Mouse (Mus musculus) forelimb bud, embryonic 11.5 days (tissue): ENCODE measurements at regions not wholly inside any gene's neighbourhood (a gene's known extent, or its start where the extent isn't known, plus 50 kb on each side); places are given as distances from the start of the nearest gene placed in this dataset.
"Not testable (repeated sequence)": the region's sequence is repeated elsewhere in the genome, so short reads cannot be mapped to it uniquely, and the experiment has no call there.

Experiments
- DNase-seq: peaks from one replicate; pipeline ENCODE4 v3.0.0-alpha.2; 2012; ENCODE audit warnings: low read depth, low spot score

DNA sequence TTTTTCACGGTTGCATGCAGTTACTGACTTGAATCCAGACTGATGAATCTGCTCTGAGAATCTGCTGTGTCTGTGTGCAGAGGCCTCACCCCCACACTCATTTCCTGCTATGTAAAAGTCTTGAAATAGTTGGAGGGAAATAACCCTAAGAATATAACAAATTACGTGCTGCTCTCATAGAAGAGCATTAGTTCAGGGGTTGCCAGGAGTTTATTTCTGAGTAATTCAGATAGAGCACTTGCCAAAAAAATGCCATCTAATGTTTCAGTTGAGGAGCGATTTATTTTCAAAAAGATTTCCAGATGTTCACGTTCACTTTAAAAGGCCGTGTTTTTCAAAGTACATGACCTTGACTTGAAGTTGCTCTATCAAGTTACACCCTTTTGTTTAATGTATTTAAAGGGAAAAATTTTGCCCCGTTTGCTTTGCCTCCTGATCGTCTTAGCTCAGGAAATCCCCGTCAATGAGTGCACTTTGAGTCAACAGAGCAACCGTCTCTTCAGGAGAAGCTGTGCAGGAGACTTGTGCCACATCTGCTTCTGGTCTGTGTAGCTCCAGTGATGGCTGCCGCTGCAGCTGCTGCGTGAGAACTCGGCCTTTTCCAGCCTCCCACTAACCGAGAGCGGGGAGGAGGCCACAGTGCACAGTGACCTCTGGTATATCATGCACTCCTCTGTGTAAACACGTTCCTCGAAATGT is 50.9 kb upstream of the Sec61g start:
- peak; percentile 66 for DNase-seq

DNA sequence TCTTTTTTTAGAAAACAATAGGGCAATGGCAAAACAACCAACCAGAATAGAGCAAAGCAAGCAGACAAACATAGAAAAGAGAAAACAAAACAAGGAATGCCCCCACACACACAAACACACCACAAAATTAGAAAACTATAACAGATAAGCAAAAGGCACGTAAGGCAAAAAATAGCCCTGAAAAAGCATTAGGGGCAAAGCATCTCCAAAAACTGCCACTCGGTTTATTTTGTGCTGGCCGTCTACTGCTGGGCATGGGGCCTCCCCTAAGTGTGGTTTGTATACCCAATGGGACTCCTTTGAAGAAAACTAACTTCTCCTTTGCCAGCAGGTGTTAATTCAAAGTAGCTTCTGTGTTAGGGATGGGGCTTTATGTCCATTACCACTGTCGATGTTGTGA is 53.4 kb upstream of the Sec61g start:
- no peak for DNase-seq

DNA sequence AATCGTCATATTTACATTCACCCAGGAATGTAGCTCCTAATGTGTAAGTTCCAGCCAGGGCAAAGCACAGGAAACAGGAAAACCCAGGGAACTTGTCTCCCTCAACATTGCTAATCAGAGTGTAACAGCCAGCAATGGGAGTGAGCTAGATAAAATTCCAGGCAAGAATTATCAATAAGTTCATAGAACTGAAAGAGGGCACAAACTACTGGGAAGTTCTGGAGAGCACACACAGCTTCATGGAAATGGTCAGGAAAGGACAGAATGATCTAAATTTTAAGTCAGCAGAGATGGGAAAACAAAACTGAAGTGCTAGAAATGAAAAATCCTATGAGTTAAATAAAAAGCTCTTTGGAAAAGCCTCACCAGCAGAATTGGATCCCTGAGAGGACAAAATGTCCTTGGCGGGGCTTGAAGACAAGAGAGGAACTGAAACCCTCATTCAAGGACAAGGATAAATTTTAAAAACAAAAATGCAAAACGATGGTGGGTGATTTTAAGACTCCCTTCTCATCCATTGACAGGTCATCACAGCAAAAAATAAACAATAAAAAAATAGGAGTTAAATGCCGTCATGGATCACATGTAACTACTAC is 80.9 kb upstream of the Sec61g start:
- no peak for DNase-seq

DNA sequence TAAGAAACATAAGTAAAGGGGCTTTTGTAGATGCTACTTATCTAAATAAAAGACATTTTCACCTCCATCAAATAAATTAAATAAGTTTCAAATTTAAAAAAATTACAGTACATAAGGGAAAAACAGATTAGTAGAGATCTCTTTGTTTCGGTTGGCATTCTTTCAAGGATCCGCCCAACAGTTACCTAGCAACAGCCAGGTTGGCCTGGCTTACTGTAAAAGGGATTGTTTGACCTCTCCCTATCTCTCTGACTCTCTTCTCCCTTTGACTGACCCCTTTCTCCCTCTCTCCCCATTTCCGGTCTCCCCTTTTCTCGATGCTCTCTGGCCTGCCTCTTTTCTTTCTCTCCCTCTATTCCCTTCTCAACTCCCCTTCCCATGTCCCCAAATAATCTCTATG is 82.3 kb upstream of the Sec61g start:
- DNase-seq, result no peak

DNA sequence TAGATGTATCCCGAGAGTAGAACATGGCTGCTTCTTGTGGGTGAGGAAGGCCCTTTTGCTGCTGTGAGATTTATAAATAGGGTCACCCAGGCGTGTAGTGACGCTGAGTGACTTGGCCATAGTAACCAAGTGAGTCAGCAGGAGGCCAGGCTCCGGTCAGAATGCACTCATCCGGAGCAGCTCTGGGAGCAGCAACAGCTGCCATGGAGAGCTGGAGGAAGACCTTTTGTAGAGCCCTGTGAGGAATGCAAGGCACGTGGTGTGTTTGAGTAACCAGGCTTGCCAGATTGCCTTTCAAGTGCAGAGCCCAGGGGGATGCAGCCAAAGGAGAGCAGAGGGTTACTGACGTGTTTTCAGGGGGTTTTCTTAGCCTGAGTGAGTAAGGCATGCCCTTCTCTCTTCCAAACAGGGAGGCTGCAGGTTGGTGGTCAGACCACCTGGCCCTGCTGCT is 83.2 kb upstream of the Sec61g start:
- DNase-seq, result peak; percentile 76

DNA sequence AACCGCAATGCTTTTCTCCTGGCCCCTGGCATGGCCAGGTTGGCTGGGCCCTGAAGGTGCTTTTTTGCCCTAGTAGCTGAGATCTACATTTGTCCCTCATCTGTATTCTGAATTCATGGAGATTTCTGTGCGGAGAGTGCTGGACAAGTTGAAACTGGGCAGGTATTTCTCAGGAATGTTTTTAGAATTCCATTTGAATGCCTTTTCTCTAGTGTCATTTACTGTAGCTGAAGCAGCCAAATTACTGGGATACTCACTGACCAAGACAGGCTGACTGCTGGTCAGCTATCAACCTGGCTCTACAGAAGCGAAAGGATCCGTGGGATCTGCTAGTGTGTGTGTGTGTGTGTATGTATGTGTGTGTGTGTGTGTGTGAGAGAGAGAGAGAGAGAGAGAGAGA is 83.7 kb upstream of the Sec61g start:
- no peak for DNase-seq

DNA sequence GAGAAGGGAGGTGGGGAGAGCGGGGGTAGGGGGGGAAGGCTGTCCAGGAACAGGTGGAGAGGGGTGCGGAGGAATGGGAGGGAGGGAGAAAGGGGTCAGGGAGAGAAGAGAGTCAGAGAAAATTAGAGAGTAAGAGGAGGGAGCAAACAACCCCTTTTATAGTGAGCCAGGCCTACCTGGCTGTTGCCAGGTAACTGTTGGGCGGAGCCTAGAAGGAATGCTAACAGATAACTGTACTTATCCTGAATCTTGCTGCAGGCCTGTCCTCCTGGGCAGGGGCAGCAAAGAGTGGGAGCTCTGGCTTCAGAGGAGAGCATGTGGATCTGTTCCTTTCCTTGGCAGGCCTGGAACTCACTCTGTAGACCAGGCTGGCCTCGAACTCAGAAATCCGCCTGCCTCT is 84.5 kb upstream of the Sec61g start:
- no peak for DNase-seq

DNA sequence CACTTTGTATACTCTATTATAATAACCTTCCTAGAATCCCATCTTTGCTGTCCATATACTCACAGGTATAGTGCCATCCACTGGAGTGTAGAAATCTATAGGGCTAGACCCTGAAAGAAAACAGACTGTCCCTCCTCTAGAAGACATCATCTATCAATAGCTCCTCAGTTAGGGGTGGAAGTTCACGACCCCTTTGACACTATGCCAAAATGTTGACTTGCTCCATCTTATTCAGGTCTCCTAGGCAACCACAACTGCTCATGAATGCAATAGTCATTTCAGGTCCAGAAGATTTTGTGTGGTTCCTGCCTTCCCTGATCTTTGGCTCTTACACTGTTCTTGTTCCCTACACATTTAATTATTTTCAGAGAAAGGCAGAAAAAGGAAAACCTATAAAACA is 86.5 kb upstream of the Sec61g start:
- DNase-seq, result no peak

DNA sequence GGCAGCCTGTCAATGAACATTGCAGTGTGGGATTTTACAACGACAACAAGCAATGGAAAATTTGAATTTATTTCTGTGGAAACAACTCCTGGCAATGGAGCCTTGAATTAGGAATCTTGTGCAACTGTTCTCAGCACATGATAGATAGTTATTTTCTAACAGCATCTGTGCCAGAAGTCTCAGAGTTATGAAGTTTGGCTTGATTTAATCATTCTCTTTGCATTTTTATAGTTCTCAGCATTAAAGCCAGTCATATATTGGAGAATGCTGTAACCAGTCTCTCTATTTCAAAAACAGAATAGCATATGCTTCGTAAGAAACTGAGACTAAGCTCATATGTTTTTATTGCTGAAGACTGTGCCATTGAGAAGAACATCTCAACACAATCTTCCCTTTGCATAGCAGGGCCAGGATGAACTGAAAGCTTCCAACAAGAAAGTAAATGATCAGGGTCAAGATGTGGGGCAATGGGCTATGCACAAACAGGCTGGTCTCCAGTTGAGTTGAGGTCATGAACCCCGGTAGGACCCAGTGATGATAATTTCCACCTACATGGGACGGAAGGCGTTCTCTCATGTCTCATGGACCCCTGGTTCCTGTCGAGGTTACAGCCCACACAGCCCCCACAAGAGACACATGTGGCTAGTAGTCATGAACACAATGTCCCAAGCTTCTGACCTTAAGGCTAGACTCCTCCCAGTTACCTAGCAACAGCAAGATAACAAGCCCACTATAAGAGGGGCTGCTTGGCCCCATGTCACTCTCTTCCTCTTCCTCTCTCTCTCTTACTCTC is 89.0 kb upstream of the Sec61g start:
- DNase-seq, result no peak

DNA sequence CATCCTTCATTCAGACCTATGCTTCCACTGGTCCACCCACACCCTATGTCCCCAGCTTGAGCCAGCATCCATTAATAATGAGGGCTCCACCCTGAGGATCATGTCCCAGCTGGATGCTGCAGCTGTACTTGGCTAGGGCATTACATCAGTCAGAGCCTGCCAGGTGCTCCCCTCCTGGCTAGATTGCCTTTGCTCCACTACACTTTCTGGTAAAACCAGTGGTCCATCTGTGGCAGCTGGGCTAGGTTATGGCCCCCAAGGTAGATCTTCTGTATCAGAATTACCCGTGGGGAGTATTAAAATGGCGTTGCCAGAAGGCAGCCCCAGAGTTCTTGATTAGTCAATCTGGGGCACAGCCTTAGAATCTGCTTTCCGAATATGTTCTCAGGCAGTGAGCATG is 94.7 kb upstream of the Sec61g start:
- no peak for DNase-seq

DNA sequence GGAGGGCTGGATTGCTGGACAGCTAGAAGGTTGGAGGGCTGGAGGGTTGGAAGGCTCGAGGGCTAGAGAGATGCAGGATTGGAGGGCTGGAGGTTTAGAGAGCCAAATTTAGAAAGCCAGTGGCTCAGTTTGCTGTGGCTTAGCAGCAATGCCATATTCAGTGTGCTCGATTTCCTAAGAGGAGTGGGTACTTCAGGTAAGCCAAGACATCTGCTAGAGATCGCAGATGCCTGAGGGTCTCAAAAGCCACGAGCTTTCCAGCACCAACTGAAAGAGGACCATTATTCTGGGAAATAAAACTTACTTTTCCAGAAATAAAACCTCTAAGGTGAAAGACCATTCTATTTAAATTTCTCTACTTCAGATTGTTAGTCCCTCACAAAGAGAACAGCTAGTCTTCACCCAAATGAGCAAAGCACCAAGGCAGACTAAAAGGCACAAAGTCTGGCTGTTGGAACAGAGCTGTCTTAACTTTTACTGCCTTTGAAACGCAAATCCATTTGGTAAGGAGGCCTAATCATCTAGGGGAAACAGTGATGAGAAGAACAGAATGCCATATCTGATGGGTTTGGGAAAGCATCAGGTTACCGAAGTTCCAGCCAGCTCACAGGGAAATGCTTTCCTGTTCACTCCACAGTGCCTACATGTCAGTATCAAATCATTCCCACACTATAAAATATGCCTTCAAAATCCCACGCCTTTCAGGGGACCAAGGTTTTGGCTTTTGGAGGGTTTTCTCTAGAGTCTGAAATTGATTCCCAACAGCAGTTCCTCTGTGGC is 98.3 kb upstream of the Sec61g start:
- peak; percentile 34 for DNase-seq

DNA sequence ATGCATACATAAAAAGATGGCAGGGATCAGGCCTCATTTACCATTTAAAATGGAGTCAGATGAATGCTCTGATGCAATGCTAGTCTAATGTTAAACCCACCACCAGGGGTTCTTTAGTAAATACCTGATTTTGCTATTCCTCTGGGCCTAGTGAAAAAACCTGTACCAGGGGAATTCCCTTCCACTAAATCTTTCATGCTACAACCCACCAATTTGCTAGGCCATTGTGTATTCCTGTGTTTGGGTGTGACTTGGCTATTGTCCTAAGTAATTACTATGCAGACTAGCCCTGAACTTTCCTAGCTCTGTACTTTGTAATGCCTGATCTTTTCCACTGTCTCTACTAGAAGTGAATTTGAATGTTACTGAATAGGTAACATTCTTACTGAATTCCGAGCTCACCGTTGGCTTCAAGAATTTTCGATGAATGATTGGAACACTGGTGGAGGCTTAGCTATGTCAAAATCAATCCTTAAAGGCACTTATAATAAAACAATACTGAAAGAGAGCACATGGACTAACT is 99.7 kb upstream of the Sec61g start:
- not testable (repeated sequence) for DNase-seq

DNA sequence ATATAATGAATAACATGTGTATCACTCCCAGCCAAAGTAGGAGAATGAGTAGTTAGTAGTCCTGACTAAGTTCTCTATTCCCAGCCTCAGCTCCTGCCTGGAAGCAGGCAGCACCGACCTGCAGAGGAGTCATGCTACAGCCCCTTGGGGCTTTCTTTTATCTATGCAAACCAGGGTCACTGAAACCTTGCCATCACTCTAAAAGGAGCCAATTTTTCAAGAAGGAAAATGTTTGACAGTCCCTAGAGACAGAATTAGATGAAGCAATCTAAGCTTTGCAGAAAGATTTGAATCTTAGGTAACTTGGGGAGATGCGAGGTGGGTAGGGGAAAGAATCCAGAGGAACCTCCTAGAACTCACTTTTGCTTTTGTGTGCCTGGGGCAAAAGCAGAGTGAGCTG is 103.5 kb upstream of the Sec61g start:
- no peak for DNase-seq

DNA sequence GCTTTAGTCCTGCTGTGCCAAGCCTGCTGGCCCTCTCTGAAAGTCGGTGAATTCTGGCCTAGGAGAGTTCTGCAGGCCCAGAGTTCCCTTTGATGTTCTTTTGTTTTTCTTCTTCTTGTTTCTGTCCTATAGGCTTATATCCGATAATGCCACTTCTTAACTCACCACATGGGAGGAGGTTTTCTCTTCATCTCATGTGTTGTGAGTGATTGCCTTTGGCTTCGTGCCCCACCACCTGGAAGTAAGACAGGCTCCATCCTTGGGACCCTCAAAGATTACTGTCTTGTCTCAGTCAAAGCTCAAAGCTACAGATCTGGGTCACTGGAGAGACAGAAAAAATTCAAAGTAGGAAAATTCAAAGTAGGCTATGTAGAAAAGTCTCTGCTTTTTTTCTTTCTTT is 104.2 kb upstream of the Sec61g start:
- DNase-seq, result no peak

DNA sequence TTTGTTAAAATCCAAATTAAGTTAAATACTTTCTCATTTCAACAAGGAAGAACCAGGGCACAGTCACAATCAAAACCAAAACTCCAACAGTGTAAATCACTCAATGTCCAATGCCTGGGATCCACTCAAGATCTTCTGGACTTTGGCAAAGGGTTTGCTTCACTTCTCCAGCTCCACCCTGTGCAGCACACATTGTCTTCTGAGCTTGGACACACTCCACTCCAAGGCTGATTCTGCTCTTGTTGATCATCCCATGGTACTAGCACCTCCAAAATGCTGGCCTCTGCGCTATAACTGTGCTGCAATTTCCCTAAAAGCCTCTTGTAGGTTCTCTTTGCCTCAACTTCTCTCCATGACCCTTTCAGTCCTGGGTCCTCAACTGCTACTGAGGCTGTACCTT is 111.5 kb upstream of the Sec61g start:
- DNase-seq, result no peak

DNA sequence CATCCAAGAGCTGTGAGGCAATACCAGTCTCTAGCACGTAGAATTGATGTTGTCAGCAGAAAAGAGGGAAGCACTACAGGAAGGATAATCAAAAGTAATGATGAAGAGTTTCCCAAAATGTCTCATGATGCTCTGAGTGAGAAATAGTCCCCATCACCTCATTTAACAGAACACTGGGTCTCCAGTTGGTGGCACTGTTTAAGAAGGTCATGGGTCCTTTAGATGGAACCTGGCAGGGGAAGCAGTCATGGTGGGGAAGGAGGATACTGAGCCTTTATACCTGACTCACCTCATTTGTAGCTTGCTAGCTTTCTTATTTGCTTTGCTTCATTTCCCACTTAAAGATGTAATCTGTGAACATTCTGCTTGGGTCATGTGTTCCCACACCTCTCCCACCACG is 115.4 kb upstream of the Sec61g start:
- no peak for DNase-seq

DNA sequence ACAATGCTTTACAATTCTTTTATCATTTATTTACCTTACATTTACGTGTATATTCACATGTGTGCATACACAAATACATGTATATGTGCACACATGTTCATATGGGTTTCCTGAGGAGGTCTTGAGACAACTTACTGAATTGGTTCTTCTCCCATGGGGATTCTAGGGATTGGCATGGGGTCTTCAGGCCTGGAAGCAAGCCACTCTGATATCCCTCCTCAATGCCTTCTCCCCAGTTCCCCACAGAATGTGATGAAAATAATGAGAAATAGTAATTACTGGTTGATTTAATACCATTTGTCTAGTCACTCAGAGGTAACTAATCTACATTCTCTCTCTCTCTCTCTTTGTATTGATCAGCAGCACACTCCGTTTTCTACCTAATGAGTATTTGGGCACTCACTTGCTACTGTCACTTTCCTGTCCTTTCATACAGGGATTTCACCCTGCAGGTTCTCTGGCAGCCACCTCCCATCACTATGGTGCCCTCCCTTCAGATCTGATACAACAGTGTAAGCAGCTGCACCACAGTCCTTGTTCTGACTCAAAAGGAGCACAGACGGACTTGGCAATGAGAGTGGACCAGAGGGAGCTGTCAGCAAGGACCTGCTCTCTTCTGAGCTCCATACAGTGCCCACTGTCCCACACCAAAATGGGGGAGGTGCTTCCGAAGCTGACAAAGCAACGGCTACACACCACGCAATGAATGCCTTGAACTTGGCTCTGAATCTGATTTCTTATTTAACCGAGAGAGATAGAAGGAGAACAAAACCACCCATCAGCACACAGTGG is 119.2 kb upstream of the Sec61g start:
- DNase-seq, result no peak

DNA sequence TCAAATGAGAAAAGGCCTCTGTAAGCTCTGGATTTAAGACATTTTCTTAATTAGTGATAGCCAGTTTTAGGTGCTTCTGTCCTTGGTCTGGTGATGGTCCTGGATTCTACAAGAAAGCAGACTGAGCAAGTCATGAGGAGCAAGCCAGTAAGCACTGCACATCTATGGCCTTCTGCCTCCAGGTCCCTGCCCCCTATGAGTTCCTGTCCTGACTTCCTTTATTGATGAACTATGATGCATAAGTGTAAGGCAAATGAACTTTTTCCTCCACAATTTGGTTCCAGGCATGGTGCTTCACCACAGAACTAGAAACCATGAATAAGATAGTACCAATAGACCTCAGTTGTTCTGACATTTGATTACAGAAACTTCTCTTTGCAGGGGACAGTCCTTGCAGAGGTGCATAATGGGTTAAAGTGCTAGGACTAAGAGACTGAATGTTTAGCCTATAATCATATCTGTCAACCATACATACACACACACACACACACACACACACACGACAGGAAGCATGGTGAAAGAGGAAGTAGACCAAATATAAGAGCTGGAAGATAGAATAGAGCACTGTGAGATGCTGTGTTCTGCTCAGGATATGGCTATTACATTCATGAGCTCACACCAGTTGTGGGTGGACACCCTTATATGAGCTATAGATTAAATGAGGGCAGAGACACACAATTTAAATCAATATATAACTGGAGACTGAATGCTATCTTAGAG is 121.3 kb upstream of the Sec61g start:
- DNase-seq, result no peak

DNA sequence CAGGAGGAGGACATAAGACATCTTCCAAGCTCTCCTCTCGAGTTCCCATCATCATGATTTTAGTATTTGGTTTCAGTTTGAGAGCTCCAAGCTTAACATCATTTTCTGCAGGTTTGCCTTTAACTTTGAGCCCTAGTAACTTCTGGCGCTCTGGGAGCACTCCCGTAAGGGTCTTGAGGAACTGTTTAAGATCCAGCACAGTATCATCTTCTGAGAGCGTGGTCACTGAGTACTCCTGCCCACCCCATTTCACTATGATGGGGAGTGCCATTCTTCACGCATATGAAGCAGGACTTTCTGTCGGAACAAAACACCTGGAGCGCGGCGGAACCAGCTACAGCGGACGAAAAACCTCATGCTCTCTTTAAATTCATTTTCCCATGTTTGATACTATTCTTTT is 116.2 kb upstream of the Egfr start:
- not testable (repeated sequence) for DNase-seq

DNA sequence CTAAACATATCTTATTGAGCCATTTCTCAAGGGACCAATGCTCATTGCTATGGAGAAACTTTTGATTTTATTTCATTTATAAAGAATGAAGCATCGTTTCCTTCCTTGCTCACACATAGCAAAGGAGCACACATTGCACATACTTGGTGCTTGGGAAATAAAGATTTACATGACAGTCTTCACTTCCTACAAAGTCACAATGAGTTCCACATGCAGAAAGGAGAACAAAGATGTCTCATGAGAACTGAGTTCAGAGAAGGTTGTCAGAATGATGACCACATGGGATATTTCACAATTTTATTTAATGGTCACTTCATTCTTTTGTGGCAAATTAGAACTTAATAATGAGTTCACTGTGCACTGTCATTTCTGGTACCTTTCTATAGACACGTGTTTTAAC is 114.3 kb upstream of the Egfr start:
- DNase-seq, result no peak
